Mouse (Mus musculus) neural tube, embryonic 15.5 days (tissue): ENCODE data around the gene Slc39a2. TPM values are rescaled to one million over a fixed set of nuclear protein-coding genes. Genes with fewer than 3 reads are reported as not detected.
"Not testable (repeated sequence)": the region's sequence is repeated elsewhere in the genome, so short reads cannot be mapped to it uniquely, and the experiment has no call there.

Source experiments
- ATAC-seq: fragments of 200-750 bp; cut with Nextera tagmentation; 2 replicates; pipeline ENCODE4 v1.8.0; 2017; ENCODE audit warnings: mild to moderate bottlenecking, moderate TSS enrichment, moderate library complexity; ENCODE audit not compliant: low FRiP score
- H3K27ac ChIP-seq: fragments of 300-500 bp; sonication (generic); replicated peaks from 2 replicates; pipeline ENCODE4 v1.5.1; 2015; ENCODE audit warnings: mild to moderate bottlenecking, inconsistent platforms
- H3K27me3 ChIP-seq: fragments of 300-500 bp; sonication (generic); replicated peaks from 2 replicates; pipeline ENCODE4 v1.6.1; 2015; ENCODE audit warnings: inconsistent platforms
- H3K36me3 ChIP-seq: fragments of 300-500 bp; sonication (generic); 2 replicates; pipeline ENCODE4 v1.6.1; 2015; ENCODE audit warnings: inconsistent platforms
- H3K4me1 ChIP-seq: fragments of 300-500 bp; sonication (generic); 2 replicates; pipeline ENCODE4 v1.6.1; 2015; ENCODE audit warnings: inconsistent platforms
- H3K4me2 ChIP-seq: fragments of 300-500 bp; sonication (generic); 2 replicates; pipeline ENCODE4 v1.6.1; 2015; ENCODE audit warnings: inconsistent platforms, mild to moderate bottlenecking, moderate library complexity
- H3K4me3 ChIP-seq: fragments of 300-500 bp; sonication (generic); replicated peaks from 2 replicates; pipeline ENCODE4 v1.5.1; 2015; ENCODE audit warnings: mild to moderate bottlenecking, inconsistent platforms
- H3K9ac ChIP-seq: fragments of 300-500 bp; sonication (generic); replicated peaks from 2 replicates; pipeline ENCODE4 v1.6.1; 2015; ENCODE audit warnings: mild to moderate bottlenecking, inconsistent platforms
- H3K9me3 ChIP-seq: fragments of 300-500 bp; sonication (generic); replicated peaks from 2 replicates; pipeline ENCODE4 v1.6.1; 2016; ENCODE audit warnings: inconsistent platforms
- WGBS: fragments of 180-500 bp; shearing (Covaris S2); methylation state at CpG from one replicate; pipeline ENCODE4 v1.1.7; 2015; ENCODE audit warnings: mixed read lengths; 5-methylcytosine and 5-hydroxymethylcytosine counted together
- polyA plus RNA-seq: library from polyadenylated mRNA; unstranded; fragments of >200 nt; fragmentation: Nextera tagmentation; extraction: Ambion mirVana; gene quantifications from 2 replicates; pipeline ENCODE4 v1.2.1, GENCODE M21; 2015

The Slc39a2 gene
- polyA plus RNA-seq, 1 experiment from 2014 or later = 2.0 TPM

DNA sequence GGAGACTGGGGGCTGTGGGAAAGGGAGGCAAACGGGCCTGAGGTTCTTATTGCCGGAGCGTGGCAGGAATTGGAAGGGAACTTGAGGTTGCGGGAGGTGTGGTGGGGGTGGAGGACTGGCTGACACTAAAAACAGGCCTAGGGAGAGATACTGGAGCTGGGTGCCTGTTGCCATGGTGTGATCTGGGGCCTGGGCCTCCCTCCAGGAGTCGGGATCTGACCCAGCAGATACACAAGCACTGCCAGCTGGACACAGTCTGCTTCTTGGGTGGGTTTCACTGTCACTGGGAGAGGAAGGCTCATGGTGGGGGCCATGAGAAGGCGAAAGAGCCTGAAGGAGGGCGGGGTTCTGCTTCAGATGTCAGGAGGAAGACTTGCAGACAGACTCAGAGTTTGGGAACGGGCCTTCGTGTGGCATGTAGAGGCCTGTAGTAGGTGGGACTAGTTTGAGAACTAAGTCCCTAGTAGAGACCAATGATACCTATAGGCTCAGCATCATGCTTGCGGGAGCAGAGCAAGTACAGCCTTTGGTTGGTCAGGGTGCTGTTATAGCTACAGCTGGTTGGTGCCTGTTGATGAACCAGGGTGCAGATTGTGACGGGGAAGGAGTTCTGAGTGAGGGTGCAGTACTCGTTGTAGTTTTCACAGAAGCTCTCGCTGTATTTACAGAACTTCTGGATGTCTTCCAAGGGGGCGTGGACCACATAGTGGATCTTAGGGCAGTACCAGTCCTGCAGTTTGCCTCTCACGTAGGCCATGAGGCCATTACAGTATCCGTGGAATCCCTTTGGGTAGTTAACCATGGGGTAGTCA, 29.3 kb downstream of the Slc39a2 start:
- H3K4me1 ChIP-seq = 0 out of 2 replicates have a peak, but pooled peaks cover 4% of the 10 kb centered on the region
- H3K27ac ChIP-seq = peak overlapping the region; percentile 70
- H3K27me3 ChIP-seq = no peaks in the 10 kb centered on the region
- ATAC-seq = peak; percentile 76
- WGBS = 73% methylated on average over 16 of the region's 16 CpGs
- H3K4me2 ChIP-seq = no peak overlapping the region
- H3K9ac ChIP-seq = no peak overlapping the region
- H3K4me3 ChIP-seq = no peak overlapping the region
- H3K9me3 ChIP-seq = no peaks in the 10 kb centered on the region
- H3K36me3 ChIP-seq = no peaks in the 10 kb centered on the region

DNA sequence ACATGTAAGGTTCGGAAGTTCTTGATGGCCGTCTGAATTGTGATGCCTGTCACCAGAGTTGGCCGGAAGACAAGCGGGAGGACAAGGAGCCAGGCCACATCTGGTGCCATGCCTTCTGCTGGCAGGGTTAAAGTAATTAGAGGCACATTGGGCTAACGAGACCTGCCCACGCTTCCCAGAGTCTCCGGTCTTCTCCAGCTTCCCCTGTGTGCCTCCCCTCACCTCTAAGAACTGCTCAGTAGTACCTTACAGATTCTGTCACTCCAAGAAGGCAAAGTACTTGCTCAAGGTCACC, 29.8 kb downstream of the Slc39a2 start, which contains the start of gene Rnase13:
Gene Rnase13 (minus strand): TSS at position 203 of the 295 bp plus-strand sequence.
- H3K4me2 ChIP-seq = no peak within 1 kb of the TSS
- no peak within 1 kb of the TSS for H3K9ac ChIP-seq
- WGBS = 88% methylated on average over 7 of the region's 7 CpGs
- H3K4me3 ChIP-seq = no peak within 1 kb of the TSS
- H3K27me3 ChIP-seq = no peaks in the 10 kb centered on the region
- H3K9me3 ChIP-seq = no peaks in the 10 kb centered on the region
- peak within 1 kb of the TSS; percentile 70 for H3K27ac ChIP-seq
- H3K36me3 ChIP-seq = no peaks in the 10 kb centered on the region
- H3K4me1 ChIP-seq = 0 out of 2 replicates have a peak, but pooled peaks cover 4% of the 10 kb centered on the region
- ATAC-seq = no peak

DNA sequence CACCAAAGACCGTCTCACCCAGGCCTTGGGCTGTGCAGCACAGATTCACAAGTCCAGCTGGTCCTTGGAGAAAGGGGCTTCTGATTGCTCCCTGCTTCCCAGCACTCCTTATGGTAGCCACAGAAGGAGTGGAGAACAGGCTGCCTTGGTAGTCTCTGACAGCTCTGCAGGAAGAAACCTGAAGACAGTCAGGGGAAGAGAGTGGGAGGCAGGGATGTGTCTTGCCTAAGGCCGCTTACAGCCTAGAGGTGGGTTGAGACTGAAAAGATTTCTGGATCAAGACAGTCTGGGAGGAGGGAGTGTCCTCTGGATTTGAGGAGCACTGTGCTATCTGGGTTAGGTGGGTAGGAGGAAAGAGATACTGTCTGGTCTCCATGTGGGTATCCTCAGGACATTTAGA, 30.2 kb downstream of the Slc39a2 start:
- no peaks in the 10 kb centered on the region for H3K36me3 ChIP-seq
- ATAC-seq = no peak
- 0 out of 2 replicates have a peak overlapping the region, but pooled peaks have one; percentile 70 for H3K27ac ChIP-seq
- 0 out of 2 replicates have a peak, but pooled peaks cover 4% of the 10 kb centered on the region for H3K4me1 ChIP-seq
- no peak overlapping the region for H3K4me2 ChIP-seq
- no peaks in the 10 kb centered on the region for H3K27me3 ChIP-seq
- H3K9me3 ChIP-seq = no peaks in the 10 kb centered on the region
- 92% methylated on average over 2 of the region's 2 CpGs for WGBS
- H3K4me3 ChIP-seq = no peak overlapping the region
- no peak overlapping the region for H3K9ac ChIP-seq

DNA sequence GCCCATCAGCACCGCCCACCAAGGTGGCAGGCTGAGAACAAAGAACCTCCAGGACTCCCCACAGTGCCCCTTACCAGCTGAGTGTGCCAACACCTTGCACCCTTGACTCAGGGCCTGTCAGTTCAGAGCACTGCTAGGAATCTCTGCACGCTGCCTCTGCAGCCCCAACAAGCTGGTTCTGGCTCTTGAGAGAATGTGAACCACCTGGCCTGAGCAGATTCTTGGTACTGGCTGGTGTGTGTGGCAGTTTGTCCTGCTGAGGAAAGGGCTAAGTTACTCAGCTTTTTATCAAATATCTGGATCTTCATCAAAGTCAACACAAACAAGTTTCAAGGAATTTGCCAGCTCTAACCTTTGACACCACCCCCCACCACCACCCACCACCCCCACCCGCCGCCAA, 30.8 kb downstream of the Slc39a2 start:
- no peak for ATAC-seq
- no peak overlapping the region for H3K9ac ChIP-seq
- H3K27me3 ChIP-seq = no peaks in the 10 kb centered on the region
- H3K36me3 ChIP-seq = no peaks in the 10 kb centered on the region
- 0 out of 2 replicates have a peak, but pooled peaks cover 4% of the 10 kb centered on the region for H3K4me1 ChIP-seq
- 87% methylated on average over 4 of the region's 4 CpGs for WGBS
- H3K4me3 ChIP-seq = no peak overlapping the region
- H3K9me3 ChIP-seq = no peaks in the 10 kb centered on the region
- H3K27ac ChIP-seq = no peak overlapping the region
- no peak overlapping the region for H3K4me2 ChIP-seq

DNA sequence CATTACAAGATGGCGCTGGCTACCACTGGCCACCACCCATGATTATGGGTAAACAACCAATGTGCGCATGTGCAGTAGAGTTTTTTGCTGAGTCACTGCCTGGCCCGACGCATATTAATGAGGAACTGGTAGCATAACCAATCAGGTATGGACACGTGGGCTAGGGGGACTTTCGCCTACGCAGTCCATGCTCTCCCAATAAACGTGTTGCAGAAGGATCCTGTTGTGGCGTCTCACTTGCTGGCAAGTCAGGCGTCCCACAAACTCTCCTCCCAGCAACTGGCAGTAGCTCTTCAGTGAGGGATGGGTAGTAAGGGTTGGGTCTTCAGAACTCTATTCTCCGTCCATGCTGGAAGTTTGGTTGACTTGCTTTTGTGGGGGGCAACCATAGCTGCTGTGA, 34.2 kb downstream of the Slc39a2 start:
- 92% methylated on average over 11 of the region's 11 CpGs for whole genome bisulfite sequencing
- H3K4me3 ChIP-seq, ATAC-seq, H3K27ac ChIP-seq, H3K36me3 ChIP-seq, H3K27me3 ChIP-seq, H3K9ac ChIP-seq, H3K4me2 ChIP-seq, H3K9me3 ChIP-seq, H3K4me1 ChIP-seq: not testable (repeated sequence)

DNA sequence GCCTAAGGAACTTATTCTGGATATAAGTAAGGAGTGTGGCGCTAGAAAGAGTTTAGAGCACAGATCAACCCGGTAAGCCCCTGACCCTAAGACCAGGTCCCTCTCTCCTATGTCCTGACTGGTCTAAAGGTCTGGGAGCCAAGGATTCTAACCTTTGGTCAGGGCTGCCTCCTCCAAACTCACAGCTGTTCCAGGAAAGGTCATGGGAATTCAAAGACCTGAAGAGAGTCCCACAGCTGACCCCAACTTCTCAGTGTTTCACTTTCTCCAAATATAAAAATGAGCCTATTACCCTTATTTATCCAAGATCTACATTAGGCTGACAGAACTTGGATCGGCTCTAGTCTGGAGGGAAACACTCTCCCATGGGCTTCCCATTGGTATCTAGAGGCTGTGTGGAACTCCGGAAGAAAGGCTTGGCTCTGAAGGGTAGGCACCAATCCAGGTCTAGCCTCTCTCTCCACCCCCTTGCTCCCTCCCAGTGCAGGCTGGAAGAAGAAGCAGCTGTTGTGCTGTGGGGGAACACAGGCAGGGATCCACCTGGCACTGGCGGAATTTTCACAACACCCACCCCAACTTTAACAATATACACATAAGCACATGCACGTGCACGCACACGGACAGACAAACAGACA, 36.7 kb downstream of the Slc39a2 start:
- 88% methylated on average over 8 of the region's 8 CpGs for WGBS
- Histone ChIP-seq H3K4me3 (no peak overlapping the region), H3K36me3 (no peaks in the 10 kb centered on the region), H3K9me3 (no peaks in the 10 kb centered on the region), H3K27me3 (no peaks in the 10 kb centered on the region), H3K4me1 (0 out of 2 replicates have a peak, but pooled peaks cover 2% of the 10 kb centered on the region), H3K27ac (peak overlapping the region; percentile 67), H3K9ac (no peak overlapping the region), H3K4me2 (no peak overlapping the region)
- ATAC-seq = peak; percentile 48; the same call in 1 of the 2 replicates

DNA sequence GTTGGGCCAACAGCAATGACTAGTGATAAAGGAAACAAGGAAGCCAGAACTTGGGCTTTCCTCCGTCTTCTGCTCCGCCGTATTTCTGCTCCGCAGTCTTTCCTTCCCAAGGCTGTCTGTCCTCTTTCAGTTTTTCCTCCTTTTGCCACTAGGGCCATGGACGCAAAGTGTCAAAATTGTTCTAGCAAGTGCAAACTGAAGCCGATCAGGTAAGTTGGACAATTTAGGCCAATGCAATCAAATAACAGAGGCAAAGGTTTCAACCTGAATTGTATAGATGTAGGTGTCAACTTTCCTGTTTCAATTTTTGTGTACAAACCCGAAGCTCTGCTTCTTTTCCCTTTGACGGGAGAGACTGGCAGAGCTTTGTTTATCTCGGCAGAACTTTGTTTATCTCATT, 37.3 kb downstream of the Slc39a2 start:
- Histone ChIP-seq H3K4me1 (0 out of 2 replicates have a peak, but pooled peaks cover 2% of the 10 kb centered on the region), H3K9ac (no peak overlapping the region), H3K27ac (peak overlapping the region; percentile 67; the same call in 1 of the 2 replicates), H3K27me3 (no peaks in the 10 kb centered on the region), H3K4me2 (no peak overlapping the region), H3K9me3 (no peaks in the 10 kb centered on the region), H3K4me3 (no peak overlapping the region), H3K36me3 (no peaks in the 10 kb centered on the region)
- no peak for ATAC-seq
- WGBS = 78% methylated on average over 9 of the region's 9 CpGs

DNA sequence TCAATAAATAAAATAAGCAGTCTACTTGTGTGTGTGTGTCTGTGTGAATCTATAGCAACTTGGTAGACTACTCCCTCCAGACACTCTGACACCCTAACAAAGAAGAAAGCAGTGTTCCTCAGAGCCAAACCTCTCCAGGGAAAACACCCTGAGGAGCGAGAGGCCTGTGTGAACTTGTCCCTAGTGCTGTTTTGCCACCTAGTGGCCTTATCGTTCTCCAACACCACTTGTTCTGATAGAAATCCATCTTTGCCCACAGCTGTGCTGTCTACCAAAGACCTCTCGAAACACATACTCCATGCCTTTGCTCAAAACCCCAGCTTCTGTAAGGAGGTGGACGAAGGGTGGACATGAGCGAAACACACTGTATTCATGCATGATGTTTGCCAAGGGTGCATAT, 38.1 kb downstream of the Slc39a2 start:
- H3K9me3 ChIP-seq = no peaks in the 10 kb centered on the region
- no peak overlapping the region for H3K4me3 ChIP-seq
- H3K4me1 ChIP-seq = 0 out of 2 replicates have a peak, but pooled peaks cover 2% of the 10 kb centered on the region
- H3K4me2 ChIP-seq = no peak overlapping the region
- H3K27me3 ChIP-seq = no peaks in the 10 kb centered on the region
- peak overlapping the region; percentile 67 for H3K27ac ChIP-seq
- peak; percentile 79 for ATAC-seq
- 36% methylated on average over 5 of the region's 5 CpGs for WGBS
- H3K36me3 ChIP-seq = no peaks in the 10 kb centered on the region
- H3K9ac ChIP-seq = no peak overlapping the region

DNA sequence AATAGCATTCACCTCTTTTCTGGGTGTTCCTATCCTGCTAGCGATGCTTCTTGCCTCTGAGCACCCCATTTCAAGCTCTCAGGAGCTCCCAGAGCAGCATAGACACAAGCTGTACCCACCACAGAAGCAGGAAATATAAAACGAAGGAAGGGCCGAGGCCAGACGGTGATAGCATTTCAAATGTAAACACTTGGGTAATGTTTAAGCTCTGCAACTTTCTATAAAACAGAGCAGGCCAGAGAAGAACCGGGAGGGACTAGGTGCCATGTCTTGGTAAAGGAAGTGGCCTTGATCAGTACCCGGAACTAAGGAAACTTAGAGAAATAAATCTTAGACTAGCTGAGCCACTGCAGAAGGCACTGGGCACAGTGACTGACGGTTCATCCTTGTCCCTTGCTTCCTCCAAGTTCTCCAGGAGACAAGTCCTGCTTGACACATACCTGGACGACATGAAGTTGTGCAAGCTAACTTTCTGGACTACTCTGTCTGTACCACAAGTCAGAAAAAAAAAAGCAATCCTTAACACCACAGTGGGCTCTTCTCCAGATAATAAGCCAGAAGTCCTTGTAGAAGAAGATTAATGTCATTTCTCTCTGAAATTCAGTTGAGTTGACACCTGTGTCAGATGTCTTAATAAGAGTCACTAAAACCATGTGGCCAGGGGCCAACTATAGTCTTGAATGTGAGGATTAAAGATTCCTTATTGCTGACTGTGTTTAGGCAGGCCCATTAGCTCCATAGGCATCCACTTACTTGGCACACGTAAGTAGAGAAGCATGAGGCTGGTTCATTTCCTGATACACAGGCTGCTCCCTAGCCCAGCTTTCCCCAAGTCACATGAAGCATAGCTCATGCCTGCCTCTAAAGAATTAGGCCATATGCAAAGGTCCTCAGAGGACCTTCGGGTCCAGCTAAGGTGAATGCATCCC, 39.7 kb downstream of the Slc39a2 start:
- Histone ChIP-seq H3K4me1 (0 out of 2 replicates have a peak, but pooled peaks cover 2% of the 10 kb centered on the region), H3K9ac (no peak overlapping the region), H3K9me3 (no peaks in the 10 kb centered on the region), H3K4me3 (no peak overlapping the region), H3K27me3 (no peaks in the 10 kb centered on the region), H3K4me2 (no peak overlapping the region), H3K36me3 (no peaks in the 10 kb centered on the region), H3K27ac (no peak overlapping the region)
- WGBS = 77% methylated on average over 10 of the region's 10 CpGs
- ATAC-seq = no peak

DNA sequence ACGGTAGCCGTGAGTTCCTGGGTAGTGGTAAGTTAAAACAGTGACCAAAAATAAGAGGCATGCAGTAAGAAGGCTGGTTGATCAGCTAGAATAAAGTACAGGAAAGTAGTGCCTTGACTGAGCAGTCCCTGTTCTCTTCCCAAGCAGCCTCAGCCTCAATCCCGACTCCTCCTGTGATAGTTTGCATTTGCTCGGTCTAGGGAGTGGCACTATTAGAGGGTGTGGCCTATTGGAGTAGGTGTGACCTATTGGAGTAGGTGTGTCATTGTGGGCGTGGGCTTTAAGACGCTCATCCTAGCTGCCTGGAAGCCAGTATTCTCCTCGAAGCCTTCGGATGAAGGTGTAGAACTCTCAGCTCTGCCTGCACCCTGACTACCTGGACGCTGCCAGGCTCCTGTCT, 46.3 kb downstream of the Slc39a2 start:
- no peak overlapping the region for H3K4me3 ChIP-seq
- H3K4me1 ChIP-seq = no peaks in the 10 kb centered on the region
- H3K4me2 ChIP-seq = no peak overlapping the region
- H3K9me3 ChIP-seq = 0 out of 2 replicates have a peak, but pooled peaks cover 5% of the 10 kb centered on the region
- no peaks in the 10 kb centered on the region for H3K27me3 ChIP-seq
- no peak for ATAC-seq
- H3K9ac ChIP-seq = no peak overlapping the region
- no peak overlapping the region for H3K27ac ChIP-seq
- 91% methylated on average over 9 of the region's 9 CpGs for WGBS
- no peaks in the 10 kb centered on the region for H3K36me3 ChIP-seq

DNA sequence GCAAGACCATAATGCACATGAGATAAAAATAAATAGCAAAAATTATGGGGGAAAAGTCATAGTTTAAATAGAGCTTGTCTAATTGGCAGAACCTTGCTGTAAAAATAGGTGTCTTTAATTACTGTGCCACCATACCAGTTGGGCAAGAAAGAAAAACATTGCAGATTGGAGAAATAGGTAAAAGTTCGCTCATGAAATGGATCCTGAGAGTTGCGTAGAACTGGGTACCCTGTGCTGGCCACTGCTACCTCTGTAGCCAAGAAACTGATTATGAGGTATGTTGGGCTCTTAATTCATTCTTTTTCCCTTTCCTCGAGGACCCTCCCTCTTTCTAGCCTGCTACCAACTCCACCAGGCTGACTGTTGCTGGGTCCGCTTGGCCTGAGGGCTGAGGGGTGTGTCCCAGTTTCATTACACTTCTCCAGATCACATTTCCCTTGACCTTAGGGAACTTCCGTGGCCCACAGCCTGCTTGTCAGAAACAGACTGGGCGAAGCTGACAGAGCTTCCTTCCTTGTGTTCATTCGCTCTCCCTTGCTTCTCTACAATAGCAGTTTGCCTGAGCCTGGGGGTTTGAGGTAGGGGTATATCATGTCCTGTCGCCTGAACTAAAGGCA, 48.4 kb downstream of the Slc39a2 start:
- no peak for ATAC-seq
- Histone ChIP-seq H3K27me3 (no peaks in the 10 kb centered on the region), H3K4me1 (no peaks in the 10 kb centered on the region), H3K4me2 (no peak overlapping the region), H3K9me3 (0 out of 2 replicates have a peak, but pooled peaks cover 5% of the 10 kb centered on the region), H3K36me3 (no peaks in the 10 kb centered on the region), H3K4me3 (no peak overlapping the region), H3K27ac (no peak overlapping the region), H3K9ac (no peak overlapping the region)
- WGBS = 28% methylated on average over 8 of the region's 8 CpGs
